Mouse (Mus musculus): Measurements from ENCODE around the gene St8sia1. TPM values are rescaled to one million over a fixed set of nuclear protein-coding genes. Genes with fewer than 3 reads are reported as not detected.

The St8sia1 gene
- polyA plus RNA-seq, 1 experiment from 2014 or later = 0.09 TPM

DNA sequence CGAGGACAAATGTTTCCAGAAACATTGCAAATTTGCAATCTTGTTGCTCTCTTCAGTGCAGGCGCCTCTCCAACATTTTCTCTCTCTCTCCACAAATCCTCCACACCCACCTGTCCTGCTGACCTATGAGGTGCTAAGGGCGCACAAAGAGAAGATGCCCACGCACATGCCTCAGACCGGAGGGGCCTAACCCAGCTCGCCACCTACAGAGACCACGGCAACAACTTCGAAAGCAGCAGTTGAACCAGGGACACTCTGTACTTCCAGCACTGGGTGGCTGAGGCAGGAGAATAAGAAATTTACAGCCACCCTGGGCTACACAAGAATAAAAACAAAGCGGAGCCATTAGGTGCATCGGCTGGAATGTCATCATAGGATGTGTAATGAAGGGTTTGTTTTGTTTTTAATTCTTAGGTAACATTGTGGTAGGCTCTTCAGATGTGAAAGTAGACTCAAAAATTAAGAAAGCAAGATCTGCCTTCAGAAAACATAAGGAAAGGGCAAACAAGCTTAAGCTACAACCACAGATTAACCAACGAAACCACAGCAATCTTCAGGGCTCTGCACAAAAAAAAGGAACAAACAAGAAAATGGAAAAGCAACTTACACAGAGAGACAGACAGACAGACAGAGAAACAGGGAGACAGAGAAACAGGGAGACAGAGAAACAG is 47.8 kb downstream of the St8sia1 start:
- DNase-seq = no peak
- H3K4me3 ChIP-seq (replicated peaks) = no peak overlapping the region
- no peaks in the 10 kb centered on the region for H3K36me3 ChIP-seq
- no peaks in the 10 kb centered on the region for H3K27me3 ChIP-seq
- no peak overlapping the region for H3K9ac ChIP-seq
- no peak for ATAC-seq (ENCODE audit: low read depth)
- no peaks in the 10 kb centered on the region for H3K9me3 ChIP-seq (replicated peaks)
- peaks cover 11% of the 10 kb centered on the region for H3K4me1 ChIP-seq (replicated peaks)
- no peak overlapping the region for H3K27ac ChIP-seq
- 55% methylated on average over 11 of the region's 11 CpGs for WGBS (ENCODE audit: insufficient replicate concordance)
- H3K4me2 ChIP-seq = no peak overlapping the region

DNA sequence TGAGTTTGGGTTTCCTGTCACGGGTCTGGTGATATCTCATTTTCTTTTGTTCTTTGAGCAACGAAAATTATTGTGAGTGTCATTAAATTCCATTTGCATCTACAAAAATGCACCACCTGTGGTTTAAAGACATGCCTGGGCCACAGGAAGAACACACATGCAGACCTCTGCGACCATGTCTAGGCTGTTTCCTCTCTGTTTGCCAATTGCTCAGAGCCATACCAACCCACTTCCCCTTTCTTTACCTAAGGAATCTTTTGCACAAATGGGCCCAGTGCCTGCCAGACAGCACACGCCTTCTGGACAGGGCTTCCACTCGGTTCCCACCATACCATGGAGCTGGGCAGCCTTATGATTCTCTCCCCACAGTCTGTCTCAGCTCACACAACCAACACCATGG is 48.8 kb downstream of the St8sia1 start:
- Histone ChIP-seq H3K9ac (no peak overlapping the region), H3K27me3 (no peaks in the 10 kb centered on the region), H3K4me1 (replicated peaks) (peaks cover 20% of the 10 kb centered on the region), H3K9me3 (replicated peaks) (no peaks in the 10 kb centered on the region), H3K4me2 (no peak overlapping the region), H3K36me3 (no peaks in the 10 kb centered on the region), H3K27ac (no peak overlapping the region), H3K4me3 (replicated peaks) (no peak overlapping the region)
- no peak for ATAC-seq (ENCODE audit: low read depth)
- DNase-seq = no peak
- WGBS (ENCODE audit: insufficient replicate concordance) = 26% methylated on average over 5 of the region's 5 CpGs

DNA sequence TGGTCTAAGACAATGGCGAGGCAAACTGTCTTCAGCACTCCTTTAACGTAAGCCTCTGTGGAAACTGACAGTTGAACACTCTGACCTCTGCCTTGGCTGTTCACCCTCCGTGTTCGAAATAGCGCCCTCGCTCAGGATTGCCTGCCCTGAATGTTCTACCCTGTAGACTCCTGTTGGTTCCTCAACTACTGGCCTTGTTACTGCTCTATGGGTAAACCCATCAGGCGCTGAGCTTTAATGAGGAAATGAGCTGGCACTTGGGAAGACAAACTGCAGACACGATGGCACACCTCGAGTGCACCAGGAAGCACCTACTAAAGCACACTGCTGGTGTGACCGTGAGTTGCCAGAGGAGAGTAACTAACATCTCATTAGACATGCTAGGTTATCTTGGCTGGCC is 49.6 kb downstream of the St8sia1 start:
- H3K9ac ChIP-seq = no peak overlapping the region
- ATAC-seq (ENCODE audit: low read depth) (no peak), DNase-seq (no peak)
- no peak overlapping the region for H3K4me2 ChIP-seq
- 69% methylated on average over 10 of the region's 10 CpGs for WGBS (ENCODE audit: insufficient replicate concordance)
- no peak overlapping the region for H3K4me3 ChIP-seq (replicated peaks)
- H3K27me3 ChIP-seq = no peaks in the 10 kb centered on the region
- H3K27ac ChIP-seq = no peak overlapping the region
- H3K9me3 ChIP-seq (replicated peaks) = no peaks in the 10 kb centered on the region
- peaks cover 22% of the 10 kb centered on the region for H3K4me1 ChIP-seq (replicated peaks)
- no peaks in the 10 kb centered on the region for H3K36me3 ChIP-seq

DNA sequence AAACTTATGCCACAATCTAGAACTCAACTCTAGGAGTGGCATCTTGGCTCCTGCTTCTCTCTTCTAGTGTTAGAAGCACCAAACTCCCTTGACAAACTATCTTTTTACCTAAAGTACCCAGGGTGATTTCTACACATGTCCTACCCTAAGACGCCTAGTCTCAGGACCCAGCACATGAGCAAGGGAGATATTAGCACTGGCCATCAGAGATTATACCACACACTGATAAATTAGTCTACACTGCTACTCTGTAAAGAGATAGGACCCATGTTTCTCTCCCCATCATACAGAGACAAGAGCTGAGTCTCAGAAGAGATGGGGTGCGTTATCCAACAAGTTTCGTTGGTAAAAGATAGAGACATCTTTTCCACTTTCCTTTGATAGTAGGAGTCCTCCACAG is 53.0 kb downstream of the St8sia1 start:
- H3K4me1 ChIP-seq (replicated peaks) = peaks cover 39% of the 10 kb centered on the region
- no peaks in the 10 kb centered on the region for H3K9me3 ChIP-seq (replicated peaks)
- no peak overlapping the region for H3K27ac ChIP-seq
- no peak overlapping the region for H3K9ac ChIP-seq
- H3K4me2 ChIP-seq = no peak overlapping the region
- DNase-seq (no peak), ATAC-seq (ENCODE audit: low read depth) (peak; percentile 94)
- no peaks in the 10 kb centered on the region for H3K27me3 ChIP-seq
- H3K4me3 ChIP-seq (replicated peaks) = no peak overlapping the region
- WGBS (ENCODE audit: insufficient replicate concordance) = 29% methylated on average over 3 of the region's 3 CpGs
- H3K36me3 ChIP-seq = no peaks in the 10 kb centered on the region

DNA sequence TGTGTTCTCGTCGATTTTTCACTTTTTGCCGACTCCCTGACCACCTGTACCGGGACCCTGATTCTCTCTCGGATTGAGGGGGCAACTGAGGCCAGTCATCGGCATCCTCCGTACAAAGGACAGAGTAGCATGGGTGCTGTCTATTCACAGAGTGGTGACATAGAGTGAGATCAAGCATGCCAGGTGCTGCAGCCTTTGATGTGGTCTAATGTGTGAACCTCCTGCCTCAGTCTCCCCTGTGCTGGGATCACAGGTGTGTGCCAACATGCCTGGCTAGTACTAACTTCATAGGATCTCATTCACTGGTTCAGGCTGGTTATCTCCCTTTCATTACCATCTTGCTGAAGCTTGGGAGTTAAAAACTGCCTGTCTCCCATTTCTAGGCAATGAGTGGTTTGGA is 53.5 kb downstream of the St8sia1 start:
- Histone ChIP-seq H3K27me3 (no peaks in the 10 kb centered on the region), H3K4me1 (replicated peaks) (peaks cover 38% of the 10 kb centered on the region), H3K9ac (no peak overlapping the region), H3K4me3 (replicated peaks) (no peak overlapping the region), H3K9me3 (replicated peaks) (no peaks in the 10 kb centered on the region), H3K27ac (no peak overlapping the region), H3K36me3 (no peaks in the 10 kb centered on the region), H3K4me2 (no peak overlapping the region)
- WGBS (ENCODE audit: insufficient replicate concordance) = 83% methylated on average over 7 of the region's 7 CpGs
- DNase-seq (no peak), ATAC-seq (ENCODE audit: low read depth) (no peak)

DNA sequence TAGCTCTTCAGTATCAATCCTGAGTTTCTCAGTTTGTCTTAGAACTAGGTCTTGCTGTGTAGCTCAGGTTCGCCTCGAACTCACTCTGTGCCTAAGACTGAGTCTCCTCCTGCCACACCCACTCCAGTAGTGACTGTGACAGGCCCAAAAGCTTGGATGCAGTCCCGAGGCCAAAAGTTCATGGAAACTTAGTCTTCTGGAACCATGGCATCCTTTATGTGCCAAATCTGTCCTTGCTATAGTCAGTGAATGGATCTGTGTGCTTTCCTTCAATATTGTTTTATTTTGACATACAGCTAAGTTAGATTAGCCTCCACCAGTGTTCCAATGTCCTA is 54.5 kb downstream of the St8sia1 start:
- 55% methylated on average over 3 of the region's 3 CpGs for WGBS (ENCODE audit: insufficient replicate concordance)
- H3K9me3 ChIP-seq (replicated peaks) = no peaks in the 10 kb centered on the region
- no peak overlapping the region for H3K4me3 ChIP-seq (replicated peaks)
- H3K36me3 ChIP-seq = no peaks in the 10 kb centered on the region
- H3K9ac ChIP-seq = no peak overlapping the region
- ATAC-seq (ENCODE audit: low read depth) (no peak), DNase-seq (no peak)
- no peaks in the 10 kb centered on the region for H3K27me3 ChIP-seq
- H3K27ac ChIP-seq = 0 out of 2 replicates have a peak overlapping the region, but pooled peaks have one; percentile 6
- no peak overlapping the region for H3K4me2 ChIP-seq
- H3K4me1 ChIP-seq (replicated peaks) = peaks cover 35% of the 10 kb centered on the region

DNA sequence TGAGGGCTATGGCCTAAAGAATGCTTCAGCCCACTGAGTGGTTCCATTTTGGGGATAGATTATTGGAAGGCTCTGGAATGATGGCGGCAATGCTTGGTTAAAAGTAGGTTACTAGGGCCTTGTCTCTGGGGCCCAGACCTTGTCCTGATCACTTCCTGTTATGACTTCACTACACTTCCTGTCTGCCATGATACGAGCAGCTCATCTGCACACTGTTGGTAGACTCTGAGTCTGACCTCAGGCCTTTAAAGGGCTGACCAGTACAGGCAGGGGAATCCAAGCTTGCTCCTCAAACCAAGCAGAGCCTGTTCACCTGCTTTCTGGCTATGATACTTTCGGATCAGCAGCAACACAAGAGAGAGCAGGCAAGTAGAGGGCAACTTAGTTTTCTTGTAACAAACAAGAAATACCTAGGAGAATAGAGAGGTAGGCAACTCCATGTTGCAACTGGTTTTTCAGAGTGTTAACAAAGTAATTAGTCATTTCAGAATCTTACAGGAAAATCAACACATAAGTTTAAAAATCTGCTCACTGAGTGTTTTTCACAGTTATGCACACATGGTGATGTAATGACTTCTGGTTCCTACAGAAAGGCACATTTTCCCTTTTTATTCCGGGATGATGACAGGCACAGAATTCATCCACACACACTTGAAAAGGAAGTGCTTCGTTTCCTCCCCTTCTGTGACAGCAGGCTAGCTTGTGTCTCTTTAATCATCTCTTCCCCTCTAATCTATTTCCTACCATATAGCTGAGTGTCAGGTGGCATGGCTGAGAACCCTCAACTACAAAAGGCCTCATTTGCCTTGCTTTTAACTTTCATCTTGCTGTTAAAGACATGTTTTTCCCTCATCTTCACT is 55.1 kb downstream of the St8sia1 start:
- Histone ChIP-seq H3K9me3 (replicated peaks) (no peaks in the 10 kb centered on the region), H3K4me2 (no peak overlapping the region), H3K4me1 (replicated peaks) (peaks cover 35% of the 10 kb centered on the region), H3K4me3 (replicated peaks) (no peak overlapping the region), H3K27ac (0 out of 2 replicates have a peak overlapping the region, but pooled peaks have one; percentile 4), H3K27me3 (no peaks in the 10 kb centered on the region), H3K36me3 (no peaks in the 10 kb centered on the region), H3K9ac (no peak overlapping the region)
- WGBS (ENCODE audit: insufficient replicate concordance) = 35% methylated on average over 5 of the region's 5 CpGs
- no peak for DNase-seq
- ATAC-seq (ENCODE audit: low read depth) = no peak

DNA sequence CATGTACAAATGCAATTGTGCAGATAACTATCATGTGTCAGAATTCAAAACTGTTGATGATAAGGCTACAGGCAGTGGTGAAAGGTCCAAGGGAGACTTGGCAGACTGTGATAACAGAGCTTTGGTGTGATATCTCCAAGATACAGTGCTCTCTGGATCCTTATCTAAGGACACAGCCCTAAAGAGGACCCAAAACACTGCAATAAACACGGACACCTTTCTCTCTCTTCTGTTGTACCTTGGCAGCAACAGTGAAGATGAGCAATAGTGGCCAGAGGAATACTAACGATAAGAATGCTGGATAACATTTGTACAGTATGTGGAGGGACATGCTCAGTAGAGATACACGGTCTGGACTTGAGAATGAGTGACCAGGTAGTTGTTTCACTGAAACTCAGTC is 55.8 kb downstream of the St8sia1 start:
- no peak overlapping the region for H3K9ac ChIP-seq
- H3K36me3 ChIP-seq = no peaks in the 10 kb centered on the region
- H3K27ac ChIP-seq = peak overlapping the region; percentile 4; the same call in 1 of the 2 replicates
- H3K4me2 ChIP-seq = no peak overlapping the region
- H3K9me3 ChIP-seq (replicated peaks) = no peaks in the 10 kb centered on the region
- no peak overlapping the region for H3K4me3 ChIP-seq (replicated peaks)
- peak; percentile 42; the same call in 1 of the 2 replicates for ATAC-seq (ENCODE audit: low read depth)
- peaks cover 35% of the 10 kb centered on the region for H3K4me1 ChIP-seq (replicated peaks)
- no peak for DNase-seq
- WGBS (ENCODE audit: insufficient replicate concordance) = 41% methylated on average over 3 of the region's 3 CpGs
- no peaks in the 10 kb centered on the region for H3K27me3 ChIP-seq

DNA sequence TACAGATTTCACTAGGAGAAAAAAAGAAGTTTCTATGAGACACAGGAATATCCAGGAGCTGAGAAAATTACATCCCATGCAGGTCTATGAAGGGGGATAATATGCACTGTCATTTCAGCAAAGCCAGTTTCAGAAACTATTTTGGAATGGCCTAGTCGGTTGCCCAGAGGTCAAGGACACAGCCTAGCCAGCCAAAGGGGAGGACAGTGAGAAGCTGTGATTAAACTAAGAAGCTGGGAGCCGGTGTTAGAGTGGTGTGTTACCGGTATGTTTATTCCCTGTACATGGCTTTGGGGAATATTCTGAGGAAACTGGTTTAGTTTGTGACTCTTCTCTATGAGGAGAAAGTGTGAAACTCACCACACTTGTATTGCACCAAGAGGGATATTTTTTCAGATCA is 68.9 kb downstream of the St8sia1 start:
- peaks cover 17% of the 10 kb centered on the region for H3K4me1 ChIP-seq (replicated peaks)
- H3K36me3 ChIP-seq = no peaks in the 10 kb centered on the region
- H3K4me3 ChIP-seq (replicated peaks) = no peak overlapping the region
- no peaks in the 10 kb centered on the region for H3K9me3 ChIP-seq (replicated peaks)
- H3K27me3 ChIP-seq = no peaks in the 10 kb centered on the region
- DNase-seq (no peak), ATAC-seq (ENCODE audit: low read depth) (no peak)
- H3K9ac ChIP-seq = no peak overlapping the region
- 73% methylated on average over 3 of the region's 3 CpGs for WGBS (ENCODE audit: insufficient replicate concordance)
- H3K4me2 ChIP-seq = no peak overlapping the region
- no peak overlapping the region for H3K27ac ChIP-seq

DNA sequence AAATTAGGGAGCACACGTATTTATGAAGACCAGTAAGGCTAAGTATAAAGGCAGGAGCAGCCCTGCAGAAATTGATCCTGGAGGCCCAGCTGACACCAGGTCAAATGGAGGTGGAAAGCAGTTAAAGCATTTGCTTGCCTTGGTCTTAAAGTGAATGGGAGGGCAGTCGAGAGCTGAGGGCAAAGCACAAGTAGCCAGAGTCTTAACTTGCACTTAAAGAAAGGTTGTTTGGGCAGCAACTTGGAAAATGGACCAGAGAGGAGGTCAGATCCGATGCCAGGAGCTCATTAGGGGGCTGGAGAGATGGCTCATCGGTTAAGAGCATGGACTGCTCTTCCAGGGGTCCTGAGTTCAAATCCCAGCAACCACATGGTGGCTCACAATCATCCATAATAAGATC is 70.5 kb downstream of the St8sia1 start:
- peaks cover 31% of the 10 kb centered on the region for H3K4me1 ChIP-seq (replicated peaks)
- no peak for DNase-seq
- H3K4me3 ChIP-seq (replicated peaks) = no peak overlapping the region
- H3K36me3 ChIP-seq = no peaks in the 10 kb centered on the region
- no peak overlapping the region for H3K27ac ChIP-seq
- 71% methylated on average over 4 of the region's 4 CpGs for WGBS (ENCODE audit: insufficient replicate concordance)
- no peaks in the 10 kb centered on the region for H3K27me3 ChIP-seq
- H3K9me3 ChIP-seq (replicated peaks) = no peaks in the 10 kb centered on the region
- no peak for ATAC-seq (ENCODE audit: low read depth)
- H3K9ac ChIP-seq = no peak overlapping the region
- H3K4me2 ChIP-seq = no peak overlapping the region

DNA sequence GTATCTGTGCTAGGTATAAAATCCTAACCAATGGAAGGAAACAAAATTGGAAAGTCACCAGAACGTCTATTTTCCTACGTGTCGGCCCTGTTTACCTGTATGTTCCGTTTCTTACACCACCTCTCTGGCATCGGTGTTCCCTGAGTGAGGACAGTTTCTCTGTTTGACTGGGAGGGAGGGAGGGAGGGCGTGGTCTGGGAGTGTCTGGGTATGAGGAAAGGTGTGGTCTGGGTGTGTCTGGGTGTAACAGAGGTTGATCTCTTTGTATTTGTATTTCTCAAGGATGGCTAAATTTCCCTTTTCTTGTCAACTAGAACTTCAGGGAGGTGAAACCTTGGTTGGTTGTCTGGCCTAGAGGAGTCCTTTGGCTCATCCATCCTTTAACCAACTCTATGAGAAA is 73.9 kb downstream of the St8sia1 start:
- no peaks in the 10 kb centered on the region for H3K36me3 ChIP-seq
- DNase-seq (no peak), ATAC-seq (ENCODE audit: low read depth) (peak; percentile 76)
- H3K27ac ChIP-seq = no peak overlapping the region
- no peaks in the 10 kb centered on the region for H3K9me3 ChIP-seq (replicated peaks)
- no peaks in the 10 kb centered on the region for H3K27me3 ChIP-seq
- no peak overlapping the region for H3K9ac ChIP-seq
- no peak overlapping the region for H3K4me3 ChIP-seq (replicated peaks)
- H3K4me2 ChIP-seq = 0 out of 2 replicates have a peak overlapping the region, but pooled peaks have one; percentile 1
- WGBS (ENCODE audit: insufficient replicate concordance) = 61% methylated on average over 6 of the region's 6 CpGs
- H3K4me1 ChIP-seq (replicated peaks) = peaks cover 31% of the 10 kb centered on the region

Measured in liver, embryonic 13.5 days (tissue).